Comparison of ENCODE assay signal across 17 mouse cellular contexts in genomic region chr2:59664803-59665567, GRCm38 (mm10). TPM values are rescaled to one million over a fixed set of nuclear protein-coding genes. Genes with fewer than 3 reads are reported as not detected.
DNase-seq lines count a peak whose midpoint lies in the region; ATAC-seq and TF ChIP-seq lines count a peak whose summit lies in the region.
"Had no signal": no experiment of that assay in that cellular context is flagged by ENCODE, and none has a peak within 500 bp of the region (broad histone marks: within the 10 kb centered on the region; RNA-seq: fewer than 3 reads in every experiment).

No protein-coding gene starts in this region.

- H3K36me3 ChIP-seq in heart, embryonic 10.5 days = no peaks in the 10 kb centered on the region
- H3K36me3 ChIP-seq in forebrain, embryonic 16.5 days (ENCODE audit: control insufficient read depth, insufficient read depth) = no peaks in the 10 kb centered on the region
- H3K36me3 ChIP-seq: liver, embryonic 13.5 days; neural tube, embryonic 12.5 days; stomach, embryonic 15.5 days had no signal

- DNase-seq in cerebellum, adult 8-10 months = no peak
- no peak for DNase-seq in heart, embryonic 10.5 days (ENCODE audit: low spot score)
- DNase-seq in heart, postnatal 10 days = no peak
- no peak for DNase-seq in layer of hippocampus, adult 2 months (ENCODE audit: low spot score in 2 of 2)
- DNase-seq in layer of hippocampus, adult 9-10 months (ENCODE audit: low spot score) = no peak
- DNase-seq: gastrocnemius, postnatal 25 days; liver, embryonic 13.5 days had no signal

- ATAC-seq in cerebellum, adult (ENCODE audit: insufficient number of reproducible peaks, low FRiP score, low TSS enrichment) = peak; percentile 34; the same call in 1 of the 2 replicates
- ATAC-seq in forebrain, embryonic 16.5 days = peak; percentile 67
- no peak for ATAC-seq in megakaryocyte progenitor cell, adult 5-6 weeks (replicated peaks; ENCODE audit: poor library complexity)
- ATAC-seq: activated CD4-positive, CD25-positive, alpha-beta regulatory T cell, adult 4 months; midbrain, embryonic 16.5 days had no signal

- H3K9ac ChIP-seq in forebrain, embryonic 16.5 days (replicated peaks; ENCODE audit: low read depth, low read length) = no peak overlapping the region
- H3K9ac ChIP-seq: kidney, embryonic 15.5 days; liver, embryonic 13.5 days; neural tube, embryonic 12.5 days; stomach, embryonic 15.5 days had no signal

- H3K27ac ChIP-seq in heart, embryonic 10.5 days = peak overlapping the region; percentile 67
- H3K27ac ChIP-seq in layer of hippocampus, adult 2 months = peak overlapping the region; percentile 76
- H3K27ac ChIP-seq in forebrain, embryonic 16.5 days (ENCODE audit: low read length) = no peak overlapping the region
- H3K27ac ChIP-seq: kidney, embryonic 15.5 days; limb, embryonic 10.5 days; liver, embryonic 13.5 days; neural tube, embryonic 12.5 days; stomach, embryonic 15.5 days had no signal

- no peak for TF ChIP-seq CTCF in layer of hippocampus, adult 2 months (conservative IDR thresholded peaks at IDR 0.05)

- intact Hi-C loops in heart, postnatal 10 days (cut with DNase I) = no loop called here

- no peak overlapping the region for H3K4me2 ChIP-seq in forebrain, embryonic 16.5 days (ENCODE audit: low read length)
- H3K4me2 ChIP-seq: kidney, embryonic 15.5 days; liver, embryonic 13.5 days; neural tube, embryonic 12.5 days; stomach, embryonic 15.5 days had no signal

- no peak overlapping the region for H3K4me3 ChIP-seq in heart, embryonic 10.5 days
- no peak overlapping the region for H3K4me3 ChIP-seq in layer of hippocampus, adult 2 months
- H3K4me3 ChIP-seq in forebrain, embryonic 16.5 days (replicated peaks; ENCODE audit: low read length) = no peak overlapping the region
- H3K4me3 ChIP-seq: kidney, embryonic 15.5 days; limb, embryonic 10.5 days; liver, embryonic 13.5 days; neural tube, embryonic 12.5 days; stomach, embryonic 15.5 days had no signal

- no peaks in the 10 kb centered on the region for H3K27me3 ChIP-seq in heart, embryonic 10.5 days (ENCODE audit: insufficient read depth, poor library complexity, severe bottlenecking)
- H3K27me3 ChIP-seq in forebrain, embryonic 16.5 days (replicated peaks; ENCODE audit: control insufficient read depth, insufficient read depth, low read length) = no peaks in the 10 kb centered on the region
- H3K27me3 ChIP-seq: CH12.LX; kidney, embryonic 15.5 days; liver, embryonic 13.5 days; neural tube, embryonic 12.5 days; stomach, embryonic 15.5 days had no signal

- WGBS in heart, embryonic 10.5 days = 52% methylated on average over 16 of the region's 16 CpGs
- 64% methylated on average over 16 of the region's 16 CpGs for WGBS in forebrain, embryonic 16.5 days

- H3K9me3 ChIP-seq in heart, embryonic 10.5 days = no peaks in the 10 kb centered on the region
- H3K9me3 ChIP-seq in forebrain, embryonic 16.5 days (ENCODE audit: control insufficient read depth, low read length) = no peaks in the 10 kb centered on the region
- H3K9me3 ChIP-seq: kidney, embryonic 15.5 days; limb, embryonic 10.5 days; liver, embryonic 13.5 days; neural tube, embryonic 12.5 days; stomach, embryonic 15.5 days had no signal

- peaks cover 59% of the 10 kb centered on the region for H3K4me1 ChIP-seq in heart, embryonic 10.5 days
- peaks cover 17% of the 10 kb centered on the region for H3K4me1 ChIP-seq in forebrain, embryonic 16.5 days (replicated peaks; ENCODE audit: control insufficient read depth, insufficient read depth, low read length)

RNA-seq across cellular contexts. Expression of gene Tanc1, which starts 53.1 kb away (rescaled TPM):
- polyA plus RNA-seq in heart, embryonic 10.5 days (2016; fragmentation: Nextera tagmentation; extraction: Ambion mirVana) = 40.7 and 41.3 TPM in 2 replicates
- 10 to 100 TPM; 37.0 to 37.6 TPM for total RNA-seq in heart, postnatal 10 days (2021)
- total RNA-seq in layer of hippocampus, adult 2 months (2021) = 100 to 1,000 TPM; 118 to 124 TPM
- polyA plus RNA-seq in forebrain, embryonic 16.5 days (2015; fragmentation: Nextera tagmentation; extraction: Ambion mirVana) = 8.7 and 10.7 TPM in 2 replicates
- total RNA-seq in megakaryocyte progenitor cell, adult 5-6 weeks (2015) = 5.4 and 7.4 TPM in 2 replicates
- 5.1 and 6.1 TPM in 2 replicates for total RNA-seq in megakaryocyte progenitor cell, adult 5-6 weeks (2017)

Comparison
In these comparisons a context has a peak if more than half of its experiments do, and no peak if none do; other contexts are left out.
1. RNA of gene Tanc1, which starts 53.1 kb away (total RNA-seq): 118 to 124 TPM in layer of hippocampus, adult 2 months and 37.0 to 37.6 TPM in heart, postnatal 10 days; 5.1 to 7.4 TPM in megakaryocyte progenitor cell, adult 5-6 weeks; every median in the first group is over 4 times any median in the second.